Mouse (Mus musculus): ENCODE measurements around the gene Ube4a. TPM values are rescaled to one million over a fixed set of nuclear protein-coding genes. Genes with fewer than 3 reads are reported as not detected.

Gene Ube4a
- polyA plus RNA-seq, 1 experiment from 2014 or later, result 31.9 TPM

- Histone ChIP-seq H3K4me1 (peaks cover 81% of the 10 kb centered on the region), H3K9ac (peak overlapping the region; percentile 47; the same call in 1 of the 2 replicates), H3K4me3 (0 out of 2 replicates have a peak overlapping the region, but pooled peaks have one; percentile 6), H3K27me3 (no peaks in the 10 kb centered on the region), H3K27ac (peak overlapping the region; percentile 54), H3K36me3 (ENCODE audit: poor library complexity, severe bottlenecking) (peaks cover 16% of the 10 kb centered on the region; the same call in 1 of the 2 replicates), H3K4me2 (peak overlapping the region; percentile 44), H3K9me3 (replicated peaks) (no peaks in the 10 kb centered on the region)
- peak; percentile 44; the same call in 1 of the 2 replicates for ATAC-seq
- 23% methylated on average over 7 of the region's 7 CpGs for WGBS
Observed at GRCm38 (mm10) chr9:44875476-44875875, 89.9 kb downstream of the Ube4a start.

DNA sequence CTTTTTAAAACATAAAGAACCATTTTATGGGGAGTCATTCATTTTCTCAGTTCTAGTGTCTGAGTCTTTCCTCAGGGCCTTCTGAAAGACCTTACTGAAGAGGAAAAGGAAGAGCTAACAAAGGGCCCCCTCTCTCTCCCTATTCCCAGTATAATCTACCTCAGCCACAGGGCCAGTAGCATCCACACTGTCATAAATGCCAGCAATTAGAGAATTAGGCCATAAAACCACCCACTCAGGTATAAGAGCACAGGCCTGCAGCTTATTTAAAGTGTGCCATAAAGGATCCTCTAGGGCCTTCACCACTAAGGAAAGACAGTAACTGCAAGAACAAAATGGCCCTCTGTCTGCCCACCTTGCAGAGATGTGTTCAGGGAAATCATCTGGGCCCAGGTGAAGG, 91.2 kb downstream of the Ube4a start:
- no peak overlapping the region for H3K9ac ChIP-seq
- H3K27ac ChIP-seq, result no peak overlapping the region
- H3K4me1 ChIP-seq, result peaks cover 80% of the 10 kb centered on the region
- H3K4me3 ChIP-seq, result no peak overlapping the region
- no peaks in the 10 kb centered on the region for H3K27me3 ChIP-seq
- no peaks in the 10 kb centered on the region for H3K9me3 ChIP-seq (replicated peaks)
- no peak for ATAC-seq
- H3K4me2 ChIP-seq, result no peak overlapping the region
- peaks cover 21% of the 10 kb centered on the region; the same call in 1 of the 2 replicates for H3K36me3 ChIP-seq (ENCODE audit: poor library complexity, severe bottlenecking)

- peaks cover 75% of the 10 kb centered on the region for H3K4me1 ChIP-seq
- no peak overlapping the region for H3K27ac ChIP-seq
- H3K9me3 ChIP-seq (replicated peaks), result no peaks in the 10 kb centered on the region
- H3K36me3 ChIP-seq (ENCODE audit: poor library complexity, severe bottlenecking), result peaks cover 21% of the 10 kb centered on the region
- no peak for ATAC-seq
- H3K27me3 ChIP-seq, result no peaks in the 10 kb centered on the region
- H3K4me3 ChIP-seq, result no peak overlapping the region
- no peak overlapping the region for H3K9ac ChIP-seq
- H3K4me2 ChIP-seq, result no peak overlapping the region
- whole genome bisulfite sequencing, result 74% methylated on average over 5 of the region's 5 CpGs
Observed at GRCm38 (mm10) chr9:44873665-44874064, 91.7 kb downstream of the Ube4a start.

Other genes starting within 250 kb of the Ube4a start
- 36.4 and 40.9 TPM in 2 replicates for gene Phldb1, start 230.4 kb downstream of the Ube4a start, polyA plus RNA-seq (2015; fragmentation: Nextera tagmentation; extraction: Ambion mirVana)
- gene Arcn1, start 197.8 kb downstream of the Ube4a start, polyA plus RNA-seq (2015; fragmentation: Nextera tagmentation; extraction: Ambion mirVana), result 132 and 137 TPM in 2 replicates
- 154 and 164 TPM in 2 replicates for gene Ift46, start 197.7 kb downstream of the Ube4a start, polyA plus RNA-seq (2015; fragmentation: Nextera tagmentation; extraction: Ambion mirVana)
- 3.9 and 4.8 TPM in 2 replicates for gene Tmem25, start 166.3 kb downstream of the Ube4a start, polyA plus RNA-seq (2015; fragmentation: Nextera tagmentation; extraction: Ambion mirVana)
- gene Ttc36, start 162.5 kb downstream of the Ube4a start, polyA plus RNA-seq (2015; fragmentation: Nextera tagmentation; extraction: Ambion mirVana), result 0.60 TPM in 1 of 2 replicates, not detected in the other
- gene Kmt2a, start 84.3 kb downstream of the Ube4a start, polyA plus RNA-seq (2015; fragmentation: Nextera tagmentation; extraction: Ambion mirVana), result 22.7 and 23.3 TPM in 2 replicates
- 777 and 836 TPM in 2 replicates for gene Atp5l, start 44.9 kb downstream of the Ube4a start, polyA plus RNA-seq (2015; fragmentation: Nextera tagmentation; extraction: Ambion mirVana)
- gene Cd3g, start 14.8 kb upstream of the Ube4a start, polyA plus RNA-seq (2015; fragmentation: Nextera tagmentation; extraction: Ambion mirVana), result not detected in 2 replicates
- gene Cd3d, start 16.2 kb upstream of the Ube4a start, polyA plus RNA-seq (2015; fragmentation: Nextera tagmentation; extraction: Ambion mirVana), result not detected in 2 replicates
- not detected in 2 replicates for gene Cd3e, start 44.0 kb upstream of the Ube4a start, polyA plus RNA-seq (2015; fragmentation: Nextera tagmentation; extraction: Ambion mirVana)
- gene Mpzl2, start 74.2 kb upstream of the Ube4a start, polyA plus RNA-seq (2015; fragmentation: Nextera tagmentation; extraction: Ambion mirVana), result 0.11 TPM in 1 of 2 replicates, not detected in the other
- gene Mpzl3, start 89.6 kb upstream of the Ube4a start, polyA plus RNA-seq (2015; fragmentation: Nextera tagmentation; extraction: Ambion mirVana), result 1.3 and 1.9 TPM in 2 replicates
- gene Jaml, start 113.6 kb upstream of the Ube4a start, polyA plus RNA-seq (2015; fragmentation: Nextera tagmentation; extraction: Ambion mirVana), result not detected in 2 replicates
- gene Scn2b, start 152.2 kb upstream of the Ube4a start, polyA plus RNA-seq (2015; fragmentation: Nextera tagmentation; extraction: Ambion mirVana), result 3.4 and 3.8 TPM in 2 replicates
- gene Scn4b, start 172.8 kb upstream of the Ube4a start, polyA plus RNA-seq (2015; fragmentation: Nextera tagmentation; extraction: Ambion mirVana), result 0.18 and 0.21 TPM in 2 replicates
- 0.10 TPM in 1 of 2 replicates, not detected in the other for gene BC049352, start 216.4 kb upstream of the Ube4a start, polyA plus RNA-seq (2015; fragmentation: Nextera tagmentation; extraction: Ambion mirVana)
- not detected in 2 replicates for gene Tmprss4, start 238.5 kb upstream of the Ube4a start, polyA plus RNA-seq (2015; fragmentation: Nextera tagmentation; extraction: Ambion mirVana)